Mouse (Mus musculus): ENCODE results near the gene Sos1. TPM values are rescaled to one million over a fixed set of nuclear protein-coding genes. Genes with fewer than 3 reads are reported as not detected.

The Sos1 gene
- polyA plus RNA-seq, 1 experiment = 4.2 TPM

DNA sequence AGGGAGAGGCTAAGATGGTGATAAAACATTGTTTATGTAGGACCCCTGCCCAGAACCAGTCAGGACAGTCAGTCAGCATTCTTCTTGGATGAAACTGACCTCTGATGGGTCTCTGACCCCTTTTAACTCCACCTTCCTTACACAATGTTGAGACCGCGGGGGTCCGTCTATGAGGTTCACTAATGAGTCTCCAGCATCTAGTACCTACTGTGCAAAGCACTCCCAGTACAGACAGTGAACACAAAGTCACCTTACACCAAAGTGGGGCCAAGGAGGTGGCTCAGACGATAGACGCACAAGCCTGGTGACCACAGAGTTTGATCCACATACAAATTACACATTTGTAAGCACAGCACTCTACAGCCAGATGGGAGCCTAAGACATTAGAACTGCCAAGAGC lies 20.0 kb downstream of the Sos1 start:
- Histone ChIP-seq H3K79me3 (ENCODE audit: low read depth) (peaks cover 44% of the 10 kb centered on the region), H3K79me2 (ENCODE audit: control insufficient read depth, insufficient read depth) (peaks cover 59% of the 10 kb centered on the region), H3ac (ENCODE audit: control insufficient read depth, insufficient read length, low read depth) (no peak overlapping the region), H3K36me3 (ENCODE audit: control insufficient read depth, insufficient read depth) (no peaks in the 10 kb centered on the region), H3K27me3 (ENCODE audit: control insufficient read depth, insufficient read depth, insufficient read length) (no peaks in the 10 kb centered on the region), H3K4me3 (ENCODE audit: insufficient read depth, poor library complexity, severe bottlenecking) (no peak overlapping the region)
- TF ChIP-seq FOSL1 (IDR thresholded peaks at IDR 0.05; ENCODE audit: insufficient read depth, low read length, poor library complexity, severe bottlenecking) = no peak
- TF ChIP-seq MYOG (IDR thresholded peaks at IDR 0.05; ENCODE audit: control insufficient read depth, extremely low read depth, insufficient read length) = no peak
- no peak for TF ChIP-seq MYOD1 (IDR thresholded peaks at IDR 0.05; ENCODE audit: control insufficient read depth, insufficient read length, low read depth)
- no peak for TF ChIP-seq MAX (IDR thresholded peaks at IDR 0.05)
- no peak for TF ChIP-seq USF1 (IDR thresholded peaks at IDR 0.05; ENCODE audit: low read depth)
- TF ChIP-seq CEBPB (IDR thresholded peaks at IDR 0.05; ENCODE audit: low read depth) = no peak

DNA sequence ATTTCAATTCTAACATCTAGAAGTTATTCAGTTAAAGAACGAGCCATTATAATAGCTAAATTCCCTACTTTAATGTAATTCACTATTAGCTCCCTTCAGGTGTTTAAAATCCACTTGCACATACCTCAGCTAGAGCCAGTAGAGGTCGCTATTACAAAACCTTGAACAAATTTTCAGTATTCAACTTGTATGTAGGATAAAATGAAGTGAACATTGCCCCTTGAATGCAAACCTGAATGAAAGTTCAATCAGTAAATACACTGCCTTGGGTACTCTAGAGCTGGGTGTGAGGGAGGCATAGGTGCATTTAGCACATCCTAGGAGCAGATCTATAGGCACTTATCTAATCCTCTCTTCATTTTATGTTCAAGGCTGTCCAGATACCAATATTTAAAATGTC lies 24.6 kb downstream of the Sos1 start:
- no peaks in the 10 kb centered on the region for H3K27me3 ChIP-seq (ENCODE audit: control insufficient read depth, insufficient read depth, insufficient read length)
- peaks cover 5% of the 10 kb centered on the region for H3K79me3 ChIP-seq (ENCODE audit: low read depth)
- peaks cover 13% of the 10 kb centered on the region for H3K79me2 ChIP-seq (ENCODE audit: control insufficient read depth, insufficient read depth)
- H3ac ChIP-seq (ENCODE audit: control insufficient read depth, insufficient read length, low read depth) = no peak overlapping the region
- no peak overlapping the region for H3K4me3 ChIP-seq (ENCODE audit: insufficient read depth, poor library complexity, severe bottlenecking)
- TF ChIP-seq MAX (IDR thresholded peaks at IDR 0.05) (no peak), FOSL1 (IDR thresholded peaks at IDR 0.05; ENCODE audit: insufficient read depth, low read length, poor library complexity, severe bottlenecking) (no peak), USF1 (IDR thresholded peaks at IDR 0.05; ENCODE audit: low read depth) (no peak), MYOG (IDR thresholded peaks at IDR 0.05; ENCODE audit: control insufficient read depth, extremely low read depth, insufficient read length) (no peak), MYOD1 (IDR thresholded peaks at IDR 0.05; ENCODE audit: control insufficient read depth, insufficient read length, low read depth) (no peak)
- peaks cover 12% of the 10 kb centered on the region for H3K36me3 ChIP-seq (ENCODE audit: control insufficient read depth, insufficient read depth)

DNA sequence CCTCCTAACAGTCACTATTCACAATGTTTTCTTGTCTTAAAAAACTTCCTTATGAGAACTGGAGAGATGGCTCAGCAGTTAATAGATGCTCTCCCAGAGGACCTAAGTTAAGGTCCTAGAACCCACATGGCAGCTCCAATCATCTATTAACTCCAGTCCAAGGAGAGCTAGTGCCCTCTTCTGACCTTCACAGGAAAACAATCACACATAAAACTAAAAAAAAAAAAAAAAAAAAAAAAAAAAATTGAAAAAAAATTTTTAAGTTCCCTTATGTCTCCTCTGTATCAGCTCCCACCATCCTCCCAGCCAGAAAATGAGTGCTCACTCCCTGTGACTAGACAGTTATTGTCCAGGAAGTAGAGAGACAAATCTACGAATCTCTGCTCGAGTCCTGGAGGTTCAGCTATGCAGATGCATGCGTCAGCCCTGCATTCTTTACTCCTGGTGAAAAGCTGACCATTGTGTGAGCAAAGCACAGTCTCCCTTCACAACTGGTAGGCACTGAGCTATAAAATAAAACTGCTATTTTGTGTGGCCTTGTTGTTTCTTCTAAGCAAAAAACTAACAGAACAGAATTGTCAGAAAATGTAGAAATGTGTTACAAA lies 29.7 kb downstream of the Sos1 start:
- TF ChIP-seq MYOG (IDR thresholded peaks at IDR 0.05; ENCODE audit: control insufficient read depth, extremely low read depth, insufficient read length) (no peak), MYOD1 (IDR thresholded peaks at IDR 0.05; ENCODE audit: control insufficient read depth, insufficient read length, low read depth) (no peak), CEBPB (IDR thresholded peaks at IDR 0.05; ENCODE audit: low read depth) (no peak), MAX (IDR thresholded peaks at IDR 0.05) (no peak), CTCF (IDR thresholded peaks at IDR 0.05; ENCODE audit: control insufficient read depth, insufficient read depth, insufficient read length) (no peak), FOSL1 (IDR thresholded peaks at IDR 0.05; ENCODE audit: insufficient read depth, low read length, poor library complexity, severe bottlenecking) (no peak), USF1 (IDR thresholded peaks at IDR 0.05; ENCODE audit: low read depth) (no peak)
- Histone ChIP-seq H3ac (ENCODE audit: control insufficient read depth, insufficient read length, low read depth) (no peak overlapping the region), H3K4me3 (ENCODE audit: insufficient read depth, poor library complexity, severe bottlenecking) (no peak overlapping the region), H3K79me2 (ENCODE audit: control insufficient read depth, insufficient read depth) (no peaks in the 10 kb centered on the region), H3K27me3 (ENCODE audit: control insufficient read depth, insufficient read depth, insufficient read length) (no peaks in the 10 kb centered on the region), H3K36me3 (ENCODE audit: control insufficient read depth, insufficient read depth) (peaks cover 33% of the 10 kb centered on the region), H3K79me3 (ENCODE audit: low read depth) (no peaks in the 10 kb centered on the region)

DNA sequence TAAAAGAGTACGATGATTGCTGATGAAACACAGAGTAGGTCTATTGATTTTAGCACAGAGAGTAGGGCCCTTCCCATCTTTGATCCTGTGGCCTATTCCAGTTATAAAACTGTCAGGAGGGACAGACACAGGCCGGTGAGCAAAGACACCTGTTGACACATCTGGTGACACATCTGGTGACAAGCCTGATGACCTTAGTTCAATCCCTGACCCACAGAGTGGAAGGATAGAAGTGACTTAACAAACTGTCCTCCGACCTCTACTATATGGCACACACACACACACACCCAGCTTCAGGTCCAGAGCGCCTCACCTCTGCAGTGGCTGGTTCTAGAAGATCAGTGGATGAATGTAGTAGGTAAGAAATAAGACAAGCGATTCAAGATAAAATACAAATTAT lies 33.8 kb downstream of the Sos1 start:
- no peak for TF ChIP-seq CTCF (IDR thresholded peaks at IDR 0.05; ENCODE audit: control insufficient read depth, insufficient read depth, insufficient read length)
- TF ChIP-seq CEBPB (IDR thresholded peaks at IDR 0.05; ENCODE audit: low read depth) = no peak
- no peak for TF ChIP-seq MYOG (IDR thresholded peaks at IDR 0.05; ENCODE audit: control insufficient read depth, extremely low read depth, insufficient read length)
- no peak for TF ChIP-seq MYOD1 (IDR thresholded peaks at IDR 0.05; ENCODE audit: control insufficient read depth, insufficient read length, low read depth)
- no peak for TF ChIP-seq USF1 (IDR thresholded peaks at IDR 0.05; ENCODE audit: low read depth)
- no peak for TF ChIP-seq FOSL1 (IDR thresholded peaks at IDR 0.05; ENCODE audit: insufficient read depth, low read length, poor library complexity, severe bottlenecking)
- no peak for TF ChIP-seq MAX (IDR thresholded peaks at IDR 0.05)
- Histone ChIP-seq H3K4me3 (ENCODE audit: insufficient read depth, poor library complexity, severe bottlenecking) (no peak overlapping the region), H3K36me3 (ENCODE audit: control insufficient read depth, insufficient read depth) (peaks cover 52% of the 10 kb centered on the region)

GRCm38 (mm10) chr17:80445433-80445832 lies 34.8 kb downstream of the Sos1 start:
- Histone ChIP-seq H3ac (ENCODE audit: control insufficient read depth, insufficient read length, low read depth) (no peak overlapping the region), H3K79me3 (ENCODE audit: low read depth) (no peaks in the 10 kb centered on the region), H3K27me3 (ENCODE audit: control insufficient read depth, insufficient read depth, insufficient read length) (no peaks in the 10 kb centered on the region), H3K4me3 (ENCODE audit: insufficient read depth, poor library complexity, severe bottlenecking) (no peak overlapping the region), H3K79me2 (ENCODE audit: control insufficient read depth, insufficient read depth) (no peaks in the 10 kb centered on the region), H3K36me3 (ENCODE audit: control insufficient read depth, insufficient read depth) (peaks cover 52% of the 10 kb centered on the region)
- TF ChIP-seq MYOG (IDR thresholded peaks at IDR 0.05; ENCODE audit: control insufficient read depth, extremely low read depth, insufficient read length) (no peak), MAX (IDR thresholded peaks at IDR 0.05) (no peak), CEBPB (IDR thresholded peaks at IDR 0.05; ENCODE audit: low read depth) (peak; percentile 36)

More for the DNA sequence above, 33.8 kb downstream of the Sos1 start:
- Histone ChIP-seq H3K27me3 (ENCODE audit: control insufficient read depth, insufficient read depth, insufficient read length) (no peaks in the 10 kb centered on the region), H3ac (ENCODE audit: control insufficient read depth, insufficient read length, low read depth) (no peak overlapping the region), H3K79me2 (ENCODE audit: control insufficient read depth, insufficient read depth) (no peaks in the 10 kb centered on the region), H3K79me3 (ENCODE audit: low read depth) (no peaks in the 10 kb centered on the region)

DNA sequence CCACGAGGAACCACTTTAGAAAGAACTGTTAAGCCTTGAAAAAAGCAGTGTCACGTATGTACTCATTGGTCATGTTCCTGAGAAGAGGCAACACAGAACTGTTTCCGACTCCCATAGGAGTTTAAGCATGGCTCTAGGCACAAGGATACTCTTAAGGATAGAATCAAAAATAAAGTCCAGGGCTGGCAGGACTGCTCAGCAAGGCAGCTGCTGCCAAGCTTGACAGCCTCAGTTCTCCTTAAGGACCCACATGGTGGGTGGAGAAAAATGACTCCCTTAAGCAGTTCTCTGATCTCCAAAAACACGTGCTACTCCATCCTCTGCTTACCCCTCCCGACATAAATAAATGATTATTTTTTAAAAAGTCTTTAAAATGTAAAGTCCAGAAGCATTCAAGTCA lies 44.6 kb downstream of the Sos1 start:
- Histone ChIP-seq H3K79me2 (ENCODE audit: control insufficient read depth, insufficient read depth) (no peaks in the 10 kb centered on the region), H3K79me3 (ENCODE audit: low read depth) (peaks cover 1% of the 10 kb centered on the region), H3K36me3 (ENCODE audit: control insufficient read depth, insufficient read depth) (peaks cover 30% of the 10 kb centered on the region), H3ac (ENCODE audit: control insufficient read depth, insufficient read length, low read depth) (no peak overlapping the region), H3K27me3 (ENCODE audit: control insufficient read depth, insufficient read depth, insufficient read length) (no peaks in the 10 kb centered on the region), H3K4me3 (ENCODE audit: insufficient read depth, poor library complexity, severe bottlenecking) (no peak overlapping the region)
- TF ChIP-seq CTCF (IDR thresholded peaks at IDR 0.05; ENCODE audit: control insufficient read depth, insufficient read depth, insufficient read length) = no peak
- no peak for TF ChIP-seq MAX (IDR thresholded peaks at IDR 0.05)
- TF ChIP-seq MYOD1 (IDR thresholded peaks at IDR 0.05; ENCODE audit: control insufficient read depth, insufficient read length, low read depth) = no peak
- no peak for TF ChIP-seq FOSL1 (IDR thresholded peaks at IDR 0.05; ENCODE audit: insufficient read depth, low read length, poor library complexity, severe bottlenecking)
- TF ChIP-seq USF1 (IDR thresholded peaks at IDR 0.05; ENCODE audit: low read depth) = no peak
- TF ChIP-seq MYOG (IDR thresholded peaks at IDR 0.05; ENCODE audit: control insufficient read depth, extremely low read depth, insufficient read length) = no peak
- no peak for TF ChIP-seq CEBPB (IDR thresholded peaks at IDR 0.05; ENCODE audit: low read depth)
